Mouse (Mus musculus) lung, adult 2 months (tissue): Measurements from ENCODE around the gene Gm29797. TPM values are rescaled to one million over a fixed set of nuclear protein-coding genes. Genes with fewer than 3 reads are reported as not detected.
A peak's percentile ranks its signal among the peaks of the same experiment; 100 is the strongest.

Source experiments
- DNase-seq: peaks from one replicate; pipeline ENCODE4 v3.0.0; 2022
- H3K4me1 ChIP-seq: fragments of 200-500 bp; 2 replicates; pipeline ENCODE4 v1.6.1; 2011; ENCODE audit warnings: low read length; ENCODE audit not compliant: control insufficient read depth, insufficient read depth
- H3K4me3 ChIP-seq: fragments of 200-500 bp; replicated peaks from 2 replicates; pipeline ENCODE3; 2011; ENCODE audit warnings: low read depth, mild to moderate bottlenecking, control low read depth, low read length; ENCODE audit errors: extremely low read depth
- CTCF ChIP-seq: fragments of 200-500 bp; IDR thresholded peaks from 2 replicates; pipeline ENCODE4 v1.5.1; 2011; ENCODE audit warnings: mild to moderate bottlenecking, low read length, control low read depth; ENCODE audit not compliant: insufficient read depth
- POLR2A ChIP-seq: fragments of 200-500 bp; IDR thresholded peaks from 2 replicates; pipeline ENCODE4 v1.6.1; 2011; ENCODE audit warnings: low read depth, mild to moderate bottlenecking, control low read depth, low read length, borderline replicate concordance; ENCODE audit errors: extremely low read depth
- WGBS: fragments of 180-500 bp; shearing (Covaris S2); methylation state at CpG from one replicate; pipeline ENCODE4 v1.1.7; 2018; 5-methylcytosine and 5-hydroxymethylcytosine counted together
- polyA plus RNA-seq: library from polyadenylated mRNA; depleted of rRNA; stranded (reverse); fragments of >200 nt; gene quantifications from 2 replicates; pipeline ENCODE4 v1.2.3, GENCODE M21; 2012; rRNA removed

Gm29797 gene
- polyA plus RNA-seq, 1 experiment = not detected

DNA sequence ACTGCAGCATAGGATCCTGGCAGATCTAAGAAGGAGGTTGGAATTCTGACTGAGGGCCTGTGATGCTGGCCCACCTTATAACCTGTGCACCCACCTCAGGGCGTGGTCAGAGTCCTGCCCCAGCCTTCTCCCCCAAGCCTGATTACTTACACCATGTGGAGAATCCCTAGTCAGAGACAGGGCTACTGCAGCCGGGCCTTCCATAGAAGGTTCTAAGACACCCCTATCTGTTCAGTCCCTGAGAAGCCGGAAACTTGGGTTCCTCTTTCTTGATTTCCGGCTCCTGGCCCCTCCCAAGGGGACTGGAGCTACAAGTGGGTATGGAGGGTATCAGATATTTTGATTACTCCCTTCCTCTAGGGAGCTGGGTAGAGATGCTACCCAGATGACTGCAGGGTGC lies 34.7 kb downstream of the Gm29797 start:
- 64% methylated on average over 4 of the region's 4 CpGs for WGBS
- TF ChIP-seq POLR2A (no peak), CTCF (no peak)
- no peak overlapping the region for H3K4me3 ChIP-seq
- H3K4me1 ChIP-seq = peaks cover 2% of the 10 kb centered on the region; the same call in 1 of the 2 replicates
- DNase-seq = peak; percentile 2

- WGBS = 87% methylated on average over 3 of the region's 3 CpGs
- H3K4me1 ChIP-seq = peaks cover 2% of the 10 kb centered on the region; the same call in 1 of the 2 replicates
- DNase-seq = peak; percentile 2
- TF ChIP-seq CTCF (no peak), POLR2A (no peak)
- no peak overlapping the region for H3K4me3 ChIP-seq
These were observed 35.5 kb downstream of the Gm29797 start for GRCm38 (mm10) chr2:181692304-181692703.

DNA sequence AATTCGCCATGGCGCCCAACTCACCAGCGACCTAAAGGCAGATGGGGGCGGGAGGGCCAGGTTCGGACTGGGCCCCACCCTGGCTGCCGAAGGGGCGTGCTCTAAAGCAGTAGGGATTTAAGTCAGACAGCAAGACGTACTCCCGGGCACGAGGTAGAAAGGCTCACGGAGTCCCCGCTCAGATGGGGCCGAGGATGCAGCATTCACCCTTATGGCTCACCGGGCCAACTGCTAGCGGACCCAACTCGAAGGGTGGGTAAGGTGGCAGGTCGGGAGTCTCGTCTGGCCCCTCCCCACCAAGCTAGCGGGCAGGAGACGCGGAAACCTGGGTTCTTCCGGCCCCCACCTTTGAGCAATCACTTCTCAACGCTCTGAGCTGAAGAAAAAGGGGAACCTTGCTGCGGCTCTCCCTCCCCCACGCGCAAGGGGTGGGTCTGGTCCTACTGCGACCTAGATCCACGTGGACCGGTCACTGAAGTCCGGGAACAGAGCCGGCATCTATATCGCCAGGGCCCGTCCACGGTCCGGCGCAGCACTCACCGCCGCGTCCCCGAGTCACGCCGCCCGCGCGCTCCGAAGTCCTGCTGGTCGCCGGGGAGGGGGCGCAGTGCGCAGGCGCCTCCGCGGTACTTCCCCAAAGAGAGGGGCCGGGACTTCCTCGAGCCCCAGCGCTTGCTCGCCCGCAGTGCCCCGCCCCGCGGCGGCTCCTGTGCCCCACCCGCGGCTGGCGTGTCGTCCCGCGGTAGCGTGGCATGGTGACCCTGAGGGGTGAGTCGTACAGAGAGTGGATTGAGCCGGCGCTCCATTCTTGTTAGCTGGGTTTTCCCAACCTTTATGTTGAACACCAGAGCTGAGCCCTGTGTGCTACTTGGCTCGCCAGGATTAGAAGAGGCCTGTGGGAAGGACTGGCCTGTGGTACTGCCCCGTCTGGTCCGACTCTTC lies 36.8 kb downstream of the Gm29797 start, which contains the start of gene Rgs19:
Gene Rgs19, minus strand, starts transcription at position 639 of the 942 bp plus-strand sequence.
- H3K4me3 ChIP-seq = peak within 1 kb of the TSS; percentile 67
- no peak for TF ChIP-seq CTCF
- peak; percentile 27; the same call in 1 of the 2 replicates for TF ChIP-seq POLR2A
- H3K4me1 ChIP-seq = peaks cover 2% of the 10 kb centered on the region; the same call in 1 of the 2 replicates
- WGBS = under 1% methylated on average over 75 of the region's 75 CpGs
- DNase-seq = peak; percentile 82

DNA sequence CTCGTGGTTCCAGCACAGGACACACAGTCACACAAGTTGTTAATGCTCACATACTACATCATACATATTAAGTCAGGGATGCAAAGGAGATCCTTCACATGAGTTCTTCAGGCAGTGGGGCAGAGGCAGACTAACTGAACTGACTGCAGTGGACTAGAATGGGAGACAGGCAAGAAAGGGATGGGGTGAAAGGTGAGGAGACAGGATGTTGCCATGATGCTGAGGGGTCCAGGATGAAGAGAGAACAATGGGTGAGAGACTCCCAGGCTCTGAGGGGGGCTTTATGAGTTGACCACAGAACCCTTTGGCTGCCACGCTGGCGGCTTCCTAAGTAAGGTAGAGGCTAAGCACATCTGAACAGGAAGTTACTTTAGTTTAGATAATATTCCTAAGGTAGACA lies 37.7 kb downstream of the Gm29797 start:
- H3K4me3 ChIP-seq = no peak overlapping the region
- H3K4me1 ChIP-seq = peaks cover 2% of the 10 kb centered on the region; the same call in 1 of the 2 replicates
- WGBS = 94% methylated on average over 3 of the region's 3 CpGs
- DNase-seq = no peak
- TF ChIP-seq CTCF (no peak), POLR2A (no peak)

DNA sequence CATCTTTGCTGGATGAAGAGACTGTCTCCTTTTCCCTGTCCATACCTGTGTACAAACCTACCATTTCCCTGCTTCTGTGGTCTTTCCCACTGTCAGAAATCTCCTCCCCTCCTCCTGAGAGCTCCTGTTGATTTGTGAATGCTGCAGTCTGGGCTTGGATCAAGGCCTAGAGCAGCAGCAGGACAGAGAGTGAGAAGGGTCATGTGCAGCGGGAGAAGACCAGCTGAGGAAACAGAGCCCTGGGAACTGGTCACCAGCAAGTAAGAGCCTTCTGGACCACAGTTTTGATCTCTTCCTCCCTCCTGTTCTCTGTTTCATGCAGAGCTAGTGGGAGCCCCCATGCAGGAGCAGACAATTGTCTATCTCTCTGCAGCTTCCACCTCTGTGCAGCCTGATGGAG lies 38.9 kb downstream of the Gm29797 start:
- H3K4me3 ChIP-seq = no peak overlapping the region
- DNase-seq = no peak
- WGBS = 67% methylated on average over 1 of the region's 1 CpGs
- TF ChIP-seq POLR2A (no peak), CTCF (no peak)
- peaks cover 2% of the 10 kb centered on the region; the same call in 1 of the 2 replicates for H3K4me1 ChIP-seq

GRCm38 (mm10) chr2:181696801-181697420 lies 40.1 kb downstream of the Gm29797 start:
- H3K4me1 ChIP-seq = peaks cover 2% of the 10 kb centered on the region; the same call in 1 of the 2 replicates
- 69% methylated on average over 33 of the region's 33 CpGs for WGBS
- no peak overlapping the region for H3K4me3 ChIP-seq
- TF ChIP-seq POLR2A (no peak), CTCF (no peak)
- DNase-seq = no peak

- DNase-seq = no peak
- Histone ChIP-seq H3K4me3 (no peak within 1 kb of the TSS), H3K4me1 (no peaks in the 10 kb centered on the region)
- TF ChIP-seq POLR2A (no peak), CTCF (no peak)
- 44% methylated on average over 5 of the region's 5 CpGs for WGBS
These were observed 41.4 kb downstream of the Gm29797 start, which contains the start of gene Lkaaear1 for GRCm38 (mm10) chr2:181698241-181698640. TSS of gene Lkaaear1 (minus strand) at chr2:181698442.

DNA sequence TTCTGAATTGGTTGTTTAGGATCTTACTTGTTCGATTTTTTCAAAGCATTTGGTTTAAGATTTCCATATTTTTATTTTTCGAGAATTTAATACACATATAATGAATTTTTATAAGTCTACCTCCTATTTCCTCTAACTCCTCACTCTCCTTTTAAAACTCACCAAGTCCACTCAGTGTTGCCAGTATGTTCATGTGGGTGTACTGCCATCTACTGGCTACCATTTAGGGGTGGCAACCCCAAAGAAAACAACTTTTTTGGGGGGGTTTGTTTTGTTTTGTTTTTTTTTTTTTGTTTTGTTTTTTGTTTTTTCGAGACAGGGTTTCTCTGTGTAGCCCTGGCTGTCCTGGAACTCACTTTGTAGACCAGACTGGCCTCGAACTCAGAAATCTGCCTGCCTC lies 49.8 kb downstream of the Gm29797 start:
- no peak overlapping the region for H3K4me3 ChIP-seq
- H3K4me1 ChIP-seq = no peaks in the 10 kb centered on the region
- TF ChIP-seq CTCF = no peak
- no peak for TF ChIP-seq POLR2A
- 37% methylated on average over 4 of the region's 4 CpGs for WGBS
- no peak for DNase-seq

Other genes with a start within 250 kb of the Gm29797 start
- 14.7 and 17.0 TPM in 2 replicates for gene Zbtb46, start 197.6 kb upstream of the Gm29797 start, polyA plus RNA-seq
- gene Abhd16b, start 163.8 kb upstream of the Gm29797 start, polyA plus RNA-seq = not detected in 2 replicates
- 44.8 and 47.3 TPM in 2 replicates for gene Tpd52l2, start 159.9 kb upstream of the Gm29797 start, polyA plus RNA-seq
- gene Dnajc5, start 136.5 kb upstream of the Gm29797 start, polyA plus RNA-seq = 47.4 and 76.4 TPM in 2 replicates
- 121 and 128 TPM in 2 replicates for gene Uckl1, start 72.1 kb upstream of the Gm29797 start, polyA plus RNA-seq
- 14.1 and 21.5 TPM in 2 replicates for gene Prpf6, start 65.2 kb upstream of the Gm29797 start, polyA plus RNA-seq
- gene Zfp512b, start 64.2 kb upstream of the Gm29797 start, polyA plus RNA-seq = 37.1 and 43.7 TPM in 2 replicates
- 24.1 and 24.5 TPM in 2 replicates for gene Samd10, start 57.8 kb upstream of the Gm29797 start, polyA plus RNA-seq
- gene Sox18, start 14.6 kb downstream of the Gm29797 start, polyA plus RNA-seq = 393 and 460 TPM in 2 replicates
- gene Tcea2, start 23.3 kb downstream of the Gm29797 start, polyA plus RNA-seq = 9.9 and 15.7 TPM in 2 replicates
- 77.2 and 82.8 TPM in 2 replicates for gene Rgs19, start 36.9 kb downstream of the Gm29797 start, polyA plus RNA-seq
- not detected in 2 replicates for gene Lkaaear1, start 41.4 kb downstream of the Gm29797 start, polyA plus RNA-seq
- 0.06 and 0.09 TPM in 2 replicates for gene Oprl1, start 58.0 kb downstream of the Gm29797 start, polyA plus RNA-seq
- 0.02 TPM in 1 of 2 replicates, not detected in the other for gene Myt1, start 106.3 kb downstream of the Gm29797 start, polyA plus RNA-seq
- 22.5 and 34.4 TPM in 2 replicates for gene Pcmtd2, start 180.8 kb downstream of the Gm29797 start, polyA plus RNA-seq
- 2.8 and 5.0 TPM in 2 replicates for gene Polr3k, start 207.3 kb downstream of the Gm29797 start, polyA plus RNA-seq